In genomic region chr6:28633120-28633519, GRCm38 (mm10) we compare ENCODE assay signal across 10 mouse cellular contexts.
DNase-seq lines count a peak whose midpoint lies in the region; ATAC-seq and TF ChIP-seq lines count a peak whose summit lies in the region.
"Had no signal": no experiment of that assay in that cellular context is flagged by ENCODE, and none has a peak within 500 bp of the region (broad histone marks: within the 10 kb centered on the region; RNA-seq: fewer than 3 reads in every experiment).

No protein-coding gene starts in this region.

- intact Hi-C loops in heart, postnatal 36 days (cut with DNase I): no loop called here

- WGBS in midbrain, embryonic 10.5 days: 52% methylated on average over 2 of the region's 2 CpGs
- WGBS in midbrain, embryonic 15.5 days: 32% methylated on average over 2 of the region's 2 CpGs
- 27% methylated on average over 2 of the region's 2 CpGs for WGBS in forebrain, postnatal 0 days
- WGBS in midbrain, postnatal 0 days: 40% methylated on average over 2 of the region's 2 CpGs

- H3K27me3 ChIP-seq in midbrain, embryonic 10.5 days (ENCODE audit: low read depth, poor library complexity, severe bottlenecking): no peaks in the 10 kb centered on the region
- H3K27me3 ChIP-seq in midbrain, embryonic 15.5 days (replicated peaks): no peaks in the 10 kb centered on the region
- no peaks in the 10 kb centered on the region for H3K27me3 ChIP-seq in forebrain, postnatal 0 days (ENCODE audit: insufficient read depth, low read length)
- no peaks in the 10 kb centered on the region for H3K27me3 ChIP-seq in midbrain, postnatal 0 days (ENCODE audit: insufficient read depth, low read length)

- H3K36me3 ChIP-seq in midbrain, embryonic 10.5 days: no peaks in the 10 kb centered on the region
- H3K36me3 ChIP-seq in midbrain, embryonic 15.5 days (replicated peaks): no peaks in the 10 kb centered on the region
- H3K36me3 ChIP-seq in forebrain, postnatal 0 days (ENCODE audit: insufficient read depth): no peaks in the 10 kb centered on the region
- H3K36me3 ChIP-seq in midbrain, postnatal 0 days (ENCODE audit: insufficient read depth, low read length): no peaks in the 10 kb centered on the region

- H3K27ac ChIP-seq in midbrain, embryonic 10.5 days (replicated peaks): peak overlapping the region; percentile 47; the same call in 1 of the 2 replicates
- H3K27ac ChIP-seq in midbrain, embryonic 15.5 days: no peak overlapping the region
- H3K27ac ChIP-seq in forebrain, postnatal 0 days (ENCODE audit: low read depth, low read length): no peak overlapping the region
- H3K27ac ChIP-seq in midbrain, postnatal 0 days (ENCODE audit: low read depth, low read length): no peak overlapping the region
- H3K27ac ChIP-seq: liver, embryonic 14.5 days had no signal

- ATAC-seq in midbrain, embryonic 15.5 days (replicated peaks): no peak
- ATAC-seq in forebrain, postnatal 0 days: no peak
- no peak for ATAC-seq in midbrain, postnatal 0 days (ENCODE audit: low FRiP score)
- ATAC-seq: intestine, postnatal 0 days had no signal

- peaks cover 39% of the 10 kb centered on the region for H3K4me1 ChIP-seq in midbrain, embryonic 10.5 days
- H3K4me1 ChIP-seq in midbrain, embryonic 15.5 days: peaks cover 26% of the 10 kb centered on the region
- no peaks in the 10 kb centered on the region for H3K4me1 ChIP-seq in forebrain, postnatal 0 days (ENCODE audit: insufficient read depth)
- no peaks in the 10 kb centered on the region for H3K4me1 ChIP-seq in midbrain, postnatal 0 days (ENCODE audit: insufficient read depth, low read length)

- no peak overlapping the region for H3K4me3 ChIP-seq in midbrain, embryonic 10.5 days
- no peak overlapping the region for H3K4me3 ChIP-seq in midbrain, embryonic 15.5 days
- H3K4me3 ChIP-seq in forebrain, postnatal 0 days (ENCODE audit: low read depth, low read length): no peak overlapping the region
- no peak overlapping the region for H3K4me3 ChIP-seq in midbrain, postnatal 0 days (ENCODE audit: low read depth, low read length)

- H3K4me2 ChIP-seq in midbrain, embryonic 15.5 days: no peak overlapping the region
- H3K4me2 ChIP-seq in forebrain, postnatal 0 days (ENCODE audit: low read depth): no peak overlapping the region
- H3K4me2 ChIP-seq in midbrain, postnatal 0 days (ENCODE audit: low read depth, low read length, poor library complexity, severe bottlenecking): no peak overlapping the region

- H3K9me3 ChIP-seq in midbrain, embryonic 10.5 days (replicated peaks): no peaks in the 10 kb centered on the region
- H3K9me3 ChIP-seq in midbrain, embryonic 15.5 days: no peaks in the 10 kb centered on the region
- H3K9me3 ChIP-seq in forebrain, postnatal 0 days (ENCODE audit: low read length): no peaks in the 10 kb centered on the region
- H3K9me3 ChIP-seq in midbrain, postnatal 0 days (ENCODE audit: low read length): no peaks in the 10 kb centered on the region

- TF ChIP-seq CTCF in forebrain, postnatal 0 days (IDR thresholded peaks at IDR 0.05; ENCODE audit: low read depth): no peak
- no peak for TF ChIP-seq CTCF in midbrain, postnatal 0 days (IDR thresholded peaks at IDR 0.05)

- DNase-seq in heart, adult 11 months: peak; percentile 89
- no peak for DNase-seq in heart, postnatal 36 days
- DNase-seq in midbrain, embryonic 10.5 days (ENCODE audit: low spot score): no peak
- DNase-seq in forebrain, postnatal 0 days: peak; percentile 43
- peak; percentile 69 for DNase-seq in midbrain, postnatal 0 days (ENCODE audit: low spot score)
- DNase-seq in adrenal gland, adult 2 months: no peak
- DNase-seq in thymus, postnatal 4 days: no peak

- no peak overlapping the region for H3K9ac ChIP-seq in midbrain, embryonic 15.5 days
- H3K9ac ChIP-seq in forebrain, postnatal 0 days: no peak overlapping the region
- no peak overlapping the region for H3K9ac ChIP-seq in midbrain, postnatal 0 days (replicated peaks; ENCODE audit: low read length, poor library complexity, severe bottlenecking)
- H3K9ac ChIP-seq: liver, embryonic 14.5 days had no signal

Comparison
In these comparisons a context has a peak if more than half of its experiments do, and no peak if none do; other contexts are left out.
1. DNase-seq: peak in heart, adult 11 months (single experiment), forebrain, postnatal 0 days (single experiment) and midbrain, postnatal 0 days (single experiment); none in heart, postnatal 36 days (0 of 2), midbrain, embryonic 10.5 days (single experiment), adrenal gland, adult 2 months (single experiment) and thymus, postnatal 4 days (single experiment).